Mouse (Mus musculus) brain, embryonic 14.5 days (tissue): ENCODE measurements at regions not wholly inside any gene's neighbourhood (a gene's known extent, or its start where the extent isn't known, plus 50 kb on each side); places are given as distances from the start of the nearest gene placed in this dataset.

Experiments used
- DNase-seq: peaks from one replicate; pipeline ENCODE4 v3.0.0-alpha.2; 2011; ENCODE audit warnings: low read depth
- CTCF ChIP-seq: fragments of 200-500 bp; IDR thresholded peaks from 2 replicates; pipeline ENCODE4 v1.5.1; 2012; ENCODE audit warnings: inconsistent platforms, mild to moderate bottlenecking, moderate library complexity, borderline replicate concordance; ENCODE audit not compliant: insufficient read depth, insufficient read length; ENCODE audit errors: extremely low read depth
- POLR2A ChIP-seq: fragments of 200-500 bp; IDR thresholded peaks from 2 replicates; pipeline ENCODE4 v1.6.1; 2012; ENCODE audit warnings: mild to moderate bottlenecking, inconsistent platforms, borderline replicate concordance; ENCODE audit not compliant: poor library complexity, insufficient read depth, insufficient read length, severe bottlenecking; ENCODE audit errors: extremely low read depth

GRCm38 (mm10) chr6:13305873-13306272 lies 81.1 kb upstream of the Vwde start:
- no peak for TF ChIP-seq CTCF
- TF ChIP-seq POLR2A: no peak
- peak; percentile 71 for DNase-seq

DNA sequence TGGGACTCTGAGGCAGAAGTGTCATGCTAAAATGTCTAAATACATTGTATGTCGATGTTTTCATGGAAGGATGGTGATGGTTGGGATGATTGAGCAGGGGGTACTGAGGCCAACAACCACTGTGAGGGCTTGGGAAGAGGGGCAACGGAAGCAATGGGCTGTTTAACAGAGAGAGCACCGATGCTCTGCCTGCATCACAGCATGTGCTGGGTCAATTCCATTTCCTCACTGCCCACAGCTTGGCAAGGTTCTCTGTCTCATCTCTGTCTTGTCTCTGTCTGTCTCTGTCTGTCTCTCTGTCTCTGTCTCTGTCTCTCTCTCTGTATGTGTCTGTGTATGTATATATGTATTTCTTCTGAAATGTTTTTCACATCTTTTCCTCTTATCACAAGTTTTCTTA lies 73.4 kb upstream of the Vwde start:
- DNase-seq: no peak
- no peak for TF ChIP-seq CTCF
- TF ChIP-seq POLR2A: no peak

DNA sequence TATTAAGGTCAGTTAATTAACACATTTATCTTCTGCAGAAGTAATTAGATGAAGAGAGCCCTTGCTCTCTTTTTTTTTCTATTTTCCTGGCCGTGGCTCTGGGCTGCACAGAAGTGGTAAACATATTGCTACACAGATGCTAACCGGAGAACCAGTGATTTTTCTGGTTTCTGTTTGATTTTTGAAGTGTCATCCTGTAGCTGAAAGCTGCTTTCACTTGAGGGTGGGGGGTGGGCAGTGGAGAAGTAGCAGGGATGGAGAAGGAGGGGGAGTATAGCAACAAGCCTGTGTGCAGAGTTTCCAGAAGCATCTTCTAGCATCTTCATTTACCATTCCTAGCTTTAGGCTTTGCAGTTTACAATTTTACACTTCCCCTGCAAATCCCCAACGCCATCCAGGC lies 72.3 kb upstream of the Vwde start:
- no peak for TF ChIP-seq POLR2A
- no peak for TF ChIP-seq CTCF
- peak; percentile 62 for DNase-seq

DNA sequence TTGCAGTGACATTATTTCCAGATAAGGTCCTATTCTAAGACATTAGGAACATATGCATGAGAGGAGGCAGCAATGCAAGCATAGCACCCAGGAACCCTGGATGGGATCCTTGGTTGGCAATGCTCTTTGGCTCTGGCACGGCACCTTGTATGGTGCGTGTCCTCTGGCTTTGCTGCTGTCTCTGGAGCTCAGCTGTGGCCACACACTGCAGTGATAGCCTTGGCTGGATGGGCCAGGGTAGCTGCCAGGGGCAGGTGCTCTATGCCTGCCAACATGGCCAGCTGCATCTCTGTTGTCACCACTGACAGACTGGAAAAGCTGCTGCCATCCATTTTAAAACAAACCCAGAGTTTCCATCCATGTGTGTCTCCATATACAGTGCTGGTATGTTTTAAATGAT lies 71.3 kb upstream of the Vwde start:
- DNase-seq: peak; percentile 46
- TF ChIP-seq CTCF (no peak), POLR2A (no peak)

GRCm38 (mm10) chr6:13294393-13294792 lies 69.6 kb upstream of the Vwde start:
- no peak for DNase-seq
- TF ChIP-seq CTCF (no peak), POLR2A (no peak)

- TF ChIP-seq CTCF (no peak), POLR2A (no peak)
- DNase-seq: peak; percentile 52
Observed at GRCm38 (mm10) chr6:13288500-13288899, 63.7 kb upstream of the Vwde start.

DNA sequence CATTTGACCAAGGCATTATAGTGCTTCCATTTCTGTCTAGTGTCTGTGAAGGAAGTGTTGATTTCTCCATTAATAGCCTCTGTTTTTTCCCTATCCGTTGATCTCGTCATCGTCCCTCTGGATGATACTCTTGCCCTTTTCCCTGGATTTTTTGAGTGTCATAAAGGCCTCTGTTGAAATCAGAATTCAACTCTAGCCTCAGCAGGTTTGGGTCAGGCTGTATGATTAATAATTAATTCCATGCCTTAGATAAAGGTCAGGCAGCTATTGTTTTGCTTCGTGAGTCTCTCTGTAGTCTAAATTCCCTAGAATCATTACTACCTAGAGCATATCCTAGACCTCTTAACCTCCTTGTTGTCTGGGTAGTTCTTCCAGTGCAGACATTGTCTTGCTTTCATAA lies 63.0 kb upstream of the Vwde start:
- DNase-seq: no peak
- no peak for TF ChIP-seq POLR2A
- no peak for TF ChIP-seq CTCF

GRCm38 (mm10) chr6:13286542-13287273 lies 61.9 kb upstream of the Vwde start:
- TF ChIP-seq CTCF (no peak), POLR2A (no peak)
- DNase-seq: peak; percentile 53

- peak; percentile 28 for TF ChIP-seq CTCF
- no peak for TF ChIP-seq POLR2A
- peak; percentile 92 for DNase-seq
Observed at GRCm38 (mm10) chr6:13280835-13281234, 56.1 kb upstream of the Vwde start.
